Mouse (Mus musculus) hindbrain, embryonic 13.5 days (tissue): Measurements from ENCODE around the gene Ttc3. TPM values are rescaled to one million over a fixed set of nuclear protein-coding genes. Genes with fewer than 3 reads are reported as not detected.
"Not testable (repeated sequence)": the region's sequence is repeated elsewhere in the genome, so short reads cannot be mapped to it uniquely, and the experiment has no call there.

Experiments
- ATAC-seq: fragments of 200-750 bp; cut with Nextera tagmentation; 2 replicates; pipeline ENCODE4 v1.8.0; 2017; ENCODE audit warnings: moderate TSS enrichment; ENCODE audit not compliant: low FRiP score
- H3K27ac ChIP-seq: fragments of 300-500 bp; sonication (generic); 2 replicates; pipeline ENCODE4 v1.5.1; 2015; ENCODE audit warnings: inconsistent platforms, mild to moderate bottlenecking, moderate library complexity
- H3K27me3 ChIP-seq: fragments of 300-500 bp; sonication (generic); 2 replicates; pipeline ENCODE4 v1.6.1; 2015; ENCODE audit warnings: mild to moderate bottlenecking, inconsistent platforms
- H3K36me3 ChIP-seq: fragments of 300-500 bp; sonication (generic); 2 replicates; pipeline ENCODE4 v1.6.1; 2015; ENCODE audit warnings: mild to moderate bottlenecking, inconsistent platforms
- H3K4me1 ChIP-seq: fragments of 300-500 bp; sonication (generic); replicated peaks from 2 replicates; pipeline ENCODE4 v1.6.1; 2015; ENCODE audit warnings: inconsistent platforms
- H3K4me2 ChIP-seq: fragments of 300-500 bp; sonication (generic); 2 replicates; pipeline ENCODE4 v1.6.1; 2015; ENCODE audit warnings: inconsistent platforms, mild to moderate bottlenecking, moderate library complexity
- H3K4me3 ChIP-seq: fragments of 300-500 bp; sonication (generic); 2 replicates; pipeline ENCODE4 v1.5.1; 2015; ENCODE audit warnings: mild to moderate bottlenecking, inconsistent platforms
- H3K9ac ChIP-seq: fragments of 300-500 bp; sonication (generic); 2 replicates; pipeline ENCODE4 v1.6.1; 2015; ENCODE audit warnings: mild to moderate bottlenecking, inconsistent platforms
- H3K9me3 ChIP-seq: fragments of 300-500 bp; sonication (generic); 2 replicates; pipeline ENCODE4 v1.6.1; 2016; ENCODE audit warnings: inconsistent platforms
- WGBS: fragments of 180-500 bp; shearing (Covaris S2); methylation state at CpG from one replicate; pipeline ENCODE4 v1.1.7; 2015; 5-methylcytosine and 5-hydroxymethylcytosine counted together
- polyA plus RNA-seq: library from polyadenylated mRNA; unstranded; fragments of >200 nt; fragmentation: Nextera tagmentation; extraction: Ambion mirVana; gene quantifications from 2 replicates; pipeline ENCODE4 v1.2.1, GENCODE M21; 2015

Ttc3 gene
- polyA plus RNA-seq, 1 experiment from 2014 or later: 849 TPM

- peaks cover 92% of the 10 kb centered on the region for H3K36me3 ChIP-seq
- ATAC-seq: no peak
- H3K9ac ChIP-seq: no peak overlapping the region
- H3K4me2 ChIP-seq: no peak overlapping the region
- H3K9me3 ChIP-seq: no peaks in the 10 kb centered on the region
- no peak overlapping the region for H3K27ac ChIP-seq
- no peaks in the 10 kb centered on the region for H3K4me1 ChIP-seq
- H3K4me3 ChIP-seq: no peak overlapping the region
- 92% methylated on average over 11 of the region's 11 CpGs for WGBS
- no peaks in the 10 kb centered on the region for H3K27me3 ChIP-seq
Measured at GRCm38 (mm10) chr16:94451545-94452488, 81.4 kb downstream of the Ttc3 start.

DNA sequence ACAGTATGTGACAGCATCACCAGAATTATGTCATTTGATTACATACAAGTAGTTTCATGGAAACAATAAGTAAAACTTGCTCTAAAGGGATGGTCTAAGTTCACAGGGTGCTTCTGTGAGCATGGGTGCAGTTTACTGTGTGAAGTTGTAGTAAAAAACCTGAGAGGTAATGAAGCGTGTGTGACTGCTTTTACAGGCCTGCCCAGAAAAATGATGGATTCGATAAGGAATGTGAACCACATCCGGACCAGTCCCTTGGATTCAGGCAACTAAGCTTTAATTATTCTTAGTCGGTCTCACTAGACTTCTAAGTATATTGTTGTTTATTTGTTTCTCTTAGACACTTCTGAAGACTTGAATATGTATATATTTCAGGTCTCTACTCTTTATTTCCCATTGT, 82.3 kb downstream of the Ttc3 start:
- peaks cover 93% of the 10 kb centered on the region for H3K36me3 ChIP-seq
- no peak overlapping the region for H3K9ac ChIP-seq
- H3K4me1 ChIP-seq: no peaks in the 10 kb centered on the region
- no peak overlapping the region for H3K4me2 ChIP-seq
- 88% methylated on average over 4 of the region's 4 CpGs for WGBS
- H3K9me3 ChIP-seq: no peaks in the 10 kb centered on the region
- no peaks in the 10 kb centered on the region for H3K27me3 ChIP-seq
- no peak for ATAC-seq
- no peak overlapping the region for H3K27ac ChIP-seq
- H3K4me3 ChIP-seq: no peak overlapping the region

- Histone ChIP-seq H3K4me2 (no peak overlapping the region), H3K4me3 (no peak overlapping the region), H3K27ac (no peak overlapping the region), H3K4me1 (no peaks in the 10 kb centered on the region), H3K27me3 (no peaks in the 10 kb centered on the region), H3K9me3 (no peaks in the 10 kb centered on the region), H3K9ac (no peak overlapping the region), H3K36me3 (peaks cover 93% of the 10 kb centered on the region)
- WGBS: 77% methylated on average over 4 of the region's 4 CpGs
- ATAC-seq: no peak
Measured at GRCm38 (mm10) chr16:94454146-94454545, 83.7 kb downstream of the Ttc3 start.

- no peak for ATAC-seq
- Histone ChIP-seq H3K36me3 (peaks cover 98% of the 10 kb centered on the region), H3K4me1 (no peaks in the 10 kb centered on the region), H3K4me2 (no peak overlapping the region), H3K27ac (no peak overlapping the region), H3K27me3 (no peaks in the 10 kb centered on the region), H3K9me3 (no peaks in the 10 kb centered on the region), H3K4me3 (no peak overlapping the region), H3K9ac (no peak overlapping the region)
- 91% methylated on average over 3 of the region's 3 CpGs for WGBS
Measured at GRCm38 (mm10) chr16:94464067-94464466, 93.6 kb downstream of the Ttc3 start.

- H3K36me3 ChIP-seq: peaks cover 97% of the 10 kb centered on the region
- 92% methylated on average over 4 of the region's 4 CpGs for WGBS
- no peak for ATAC-seq
- no peaks in the 10 kb centered on the region for H3K27me3 ChIP-seq
- H3K4me2 ChIP-seq: no peak overlapping the region
- no peak overlapping the region for H3K27ac ChIP-seq
- no peak overlapping the region for H3K4me3 ChIP-seq
- no peaks in the 10 kb centered on the region for H3K9me3 ChIP-seq
- H3K9ac ChIP-seq: no peak overlapping the region
- H3K4me1 ChIP-seq: no peaks in the 10 kb centered on the region
Measured at GRCm38 (mm10) chr16:94465900-94466299, 95.5 kb downstream of the Ttc3 start.

DNA sequence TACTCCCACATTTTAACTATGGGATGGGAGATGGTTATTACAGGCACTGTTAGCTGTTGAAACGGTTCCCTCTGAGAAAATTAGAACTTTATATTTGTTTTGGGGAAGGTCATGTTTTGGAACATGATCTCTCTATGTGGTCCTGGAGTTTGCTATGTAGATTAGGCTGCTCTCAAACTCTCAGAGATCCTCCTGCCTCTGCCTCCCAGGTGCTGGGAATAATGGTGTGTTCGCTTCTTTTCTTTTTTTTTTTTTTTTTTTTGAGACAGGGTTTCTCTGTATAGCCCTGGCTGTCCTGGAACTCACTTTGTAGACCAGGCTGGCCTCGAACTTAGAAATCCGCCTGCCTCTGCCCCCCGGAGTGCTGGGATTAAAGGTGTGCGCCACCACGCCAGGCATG, 95.9 kb downstream of the Ttc3 start:
- H3K9ac ChIP-seq, H3K27me3 ChIP-seq, H3K4me2 ChIP-seq, ATAC-seq, H3K4me3 ChIP-seq, H3K4me1 ChIP-seq, H3K27ac ChIP-seq, H3K9me3 ChIP-seq: not testable (repeated sequence)
- H3K36me3 ChIP-seq: peaks cover 94% of the 10 kb centered on the region
- 96% methylated on average over 7 of the region's 7 CpGs for WGBS

GRCm38 (mm10) chr16:94467337-94468055, 97.1 kb downstream of the Ttc3 start:
- H3K27ac ChIP-seq: no peak overlapping the region
- H3K36me3 ChIP-seq: peaks cover 87% of the 10 kb centered on the region
- WGBS: 91% methylated on average over 11 of the region's 11 CpGs
- no peak overlapping the region for H3K9ac ChIP-seq
- H3K4me2 ChIP-seq: no peak overlapping the region
- H3K4me1 ChIP-seq: peaks cover 8% of the 10 kb centered on the region
- no peaks in the 10 kb centered on the region for H3K9me3 ChIP-seq
- H3K4me3 ChIP-seq: no peak overlapping the region
- H3K27me3 ChIP-seq: no peaks in the 10 kb centered on the region
- ATAC-seq: no peak

GRCm38 (mm10) chr16:94468391-94468790, 98.0 kb downstream of the Ttc3 start:
- Histone ChIP-seq H3K9me3 (no peaks in the 10 kb centered on the region), H3K27ac (no peak overlapping the region), H3K4me1 (peaks cover 17% of the 10 kb centered on the region), H3K4me2 (no peak overlapping the region), H3K27me3 (no peaks in the 10 kb centered on the region), H3K9ac (no peak overlapping the region), H3K36me3 (peaks cover 78% of the 10 kb centered on the region), H3K4me3 (no peak overlapping the region)
- 94% methylated on average over 2 of the region's 2 CpGs for WGBS
- ATAC-seq: no peak

DNA sequence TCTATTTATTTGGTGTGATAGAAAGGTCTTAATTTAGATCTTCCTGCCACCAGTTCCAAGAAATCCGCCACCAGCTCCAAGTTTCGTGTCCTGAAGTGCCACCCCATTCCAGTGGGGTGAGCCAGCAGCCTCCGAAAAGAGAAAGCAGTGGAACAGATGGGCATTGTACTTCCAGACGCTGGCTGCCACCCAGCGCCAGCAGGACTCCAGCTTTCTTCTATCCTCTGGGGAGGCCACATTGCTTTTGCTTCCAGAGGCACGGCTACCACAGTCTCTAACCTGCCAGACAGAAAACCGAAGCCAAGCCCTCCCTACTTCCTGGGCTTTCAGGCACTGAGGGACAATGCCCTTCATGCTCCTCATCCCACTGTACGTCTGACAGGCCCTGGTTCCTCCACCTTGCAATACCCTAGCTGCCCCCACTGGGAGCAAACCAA, 102.1 kb downstream of the Ttc3 start:
- H3K27me3 ChIP-seq: no peaks in the 10 kb centered on the region
- H3K4me3 ChIP-seq: no peak overlapping the region
- H3K36me3 ChIP-seq: peaks cover 44% of the 10 kb centered on the region
- 36% methylated on average over 8 of the region's 8 CpGs for WGBS
- no peaks in the 10 kb centered on the region for H3K9me3 ChIP-seq
- H3K27ac ChIP-seq: peak overlapping the region; percentile 78
- peaks cover 19% of the 10 kb centered on the region for H3K4me1 ChIP-seq
- H3K4me2 ChIP-seq: no peak overlapping the region
- H3K9ac ChIP-seq: no peak overlapping the region
- ATAC-seq: peak; percentile 88

- 74% methylated on average over 11 of the region's 11 CpGs for WGBS
- no peak overlapping the region for H3K9ac ChIP-seq
- ATAC-seq: peak; percentile 89
- H3K4me3 ChIP-seq: no peak overlapping the region
- H3K36me3 ChIP-seq: peaks cover 40% of the 10 kb centered on the region
- no peak overlapping the region for H3K4me2 ChIP-seq
- H3K9me3 ChIP-seq: no peaks in the 10 kb centered on the region
- H3K4me1 ChIP-seq: peaks cover 19% of the 10 kb centered on the region
- H3K27me3 ChIP-seq: no peaks in the 10 kb centered on the region
- H3K27ac ChIP-seq: peak overlapping the region; percentile 78
Measured at GRCm38 (mm10) chr16:94473086-94473822, 102.8 kb downstream of the Ttc3 start.

DNA sequence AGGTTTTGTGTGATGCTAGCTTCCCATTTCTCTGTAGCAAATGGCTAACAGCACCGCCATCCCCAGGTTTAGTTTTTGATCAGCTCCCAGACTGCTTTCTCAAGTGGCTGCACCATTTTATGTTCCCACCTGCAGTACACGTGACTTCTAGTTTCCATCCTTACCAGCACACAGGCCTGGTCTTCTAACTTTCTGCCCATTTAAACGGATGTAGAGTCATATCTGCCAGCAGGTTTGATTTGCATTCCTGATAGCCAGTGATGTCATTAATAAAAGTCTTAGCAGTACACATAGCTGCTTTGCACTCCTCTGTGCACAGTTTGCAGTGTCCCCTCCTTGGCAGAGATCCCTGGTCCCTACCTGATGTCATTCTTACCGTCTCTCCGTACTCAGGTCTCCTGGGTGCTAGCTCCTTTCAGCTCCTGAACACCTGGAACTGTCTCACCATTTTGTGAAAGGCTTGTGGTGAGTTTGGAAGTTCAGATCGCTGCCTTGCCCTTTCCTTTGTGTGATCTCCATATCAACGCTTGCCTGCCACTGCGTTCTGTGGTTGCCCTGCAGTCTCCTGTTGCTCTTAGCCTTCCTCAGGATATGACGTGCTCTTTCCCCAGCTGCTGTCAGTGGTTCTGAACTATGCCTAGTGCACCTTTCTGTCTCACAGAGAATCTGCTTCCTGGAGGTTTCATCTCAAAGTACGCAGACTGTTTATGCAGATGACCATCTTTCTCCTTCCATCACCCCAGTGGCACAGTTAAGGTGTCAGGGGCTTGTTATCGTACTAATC, 114.5 kb downstream of the Ttc3 start:
- H3K4me3 ChIP-seq: no peak overlapping the region
- WGBS: 84% methylated on average over 11 of the region's 11 CpGs

More for the DNA sequence above, 114.5 kb downstream of the Ttc3 start:
- H3K27ac ChIP-seq: no peak overlapping the region
- H3K36me3 ChIP-seq: no peaks in the 10 kb centered on the region
- H3K9ac ChIP-seq: no peak overlapping the region
- ATAC-seq: no peak
- H3K9me3 ChIP-seq: no peaks in the 10 kb centered on the region
- no peaks in the 10 kb centered on the region for H3K27me3 ChIP-seq
- H3K4me1 ChIP-seq: no peaks in the 10 kb centered on the region
- H3K4me2 ChIP-seq: no peak overlapping the region
